Mouse (Mus musculus): Measurements from ENCODE around the gene Zfp946. TPM values are rescaled to one million over a fixed set of nuclear protein-coding genes. Genes with fewer than 3 reads are reported as not detected.

The Zfp946 gene
- total RNA-seq (2017): 10.2 and 11.7 TPM in 2 replicates

DNA sequence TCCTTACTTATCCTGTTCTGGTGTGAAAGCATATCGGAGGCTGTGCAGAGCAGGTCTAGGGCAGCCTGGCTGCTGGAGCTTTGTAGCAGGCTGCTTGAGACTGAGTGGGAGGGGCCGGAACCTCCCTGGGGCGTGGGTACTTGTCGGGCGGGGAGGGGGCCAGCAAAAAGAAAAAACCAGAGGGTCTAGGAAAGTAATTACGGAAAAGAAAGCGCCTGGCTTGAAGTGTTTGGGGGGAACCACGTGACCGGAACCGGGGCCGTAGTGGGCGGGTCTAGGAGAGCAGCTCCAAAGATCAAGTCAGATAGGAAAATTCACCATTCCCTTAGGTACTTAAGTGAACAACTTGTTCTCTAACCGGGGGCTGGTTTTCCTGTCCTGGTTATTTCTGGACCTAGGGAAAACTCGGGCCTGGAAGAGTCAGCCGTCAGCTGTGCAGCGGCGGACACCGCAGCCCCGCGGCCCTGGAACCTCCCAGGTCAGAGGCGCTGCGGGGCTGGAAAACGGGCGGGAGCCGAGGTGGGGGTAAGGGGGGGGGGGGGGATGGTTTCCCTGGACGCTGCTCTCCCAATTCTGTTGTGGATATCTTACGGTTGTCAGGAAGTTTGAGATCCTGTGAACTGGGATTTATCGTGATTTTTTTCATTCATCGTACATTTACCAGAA, at the start of gene Zfp946:
Zfp946 (plus strand) TSS at position 271 of the 666 bp plus-strand sequence.
- ATAC-seq (replicated peaks in 1 of 2; ENCODE audit: insufficient read depth in 1 of 2, low FRiP score in 2 of 2, low TSS enrichment in 1 of 2, low read depth in 1 of 2, poor library complexity in 2 of 2, severe bottlenecking in 2 of 2): peak; percentile 88 to 91

DNA sequence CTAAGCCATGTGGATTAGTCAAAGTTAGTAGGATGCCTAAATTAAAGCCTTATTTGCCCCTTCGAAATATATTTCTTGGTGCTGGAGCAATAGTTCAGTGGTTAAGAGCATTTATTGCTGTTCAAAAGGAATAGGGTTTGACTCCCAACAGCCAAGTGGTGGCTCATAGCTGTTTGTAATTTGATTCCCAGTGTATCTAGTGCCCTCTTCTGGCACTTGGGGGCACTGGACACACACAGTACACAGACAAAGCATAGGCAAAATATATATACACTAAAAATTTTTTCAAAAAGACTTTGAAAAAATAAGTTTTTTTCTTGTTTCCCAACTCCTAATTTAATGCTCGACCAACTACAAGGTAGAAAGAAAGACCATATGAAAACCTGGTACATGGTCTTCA, 13.3 kb upstream of the Zfp946 start:
- ATAC-seq (replicated peaks in 1 of 2; ENCODE audit: insufficient read depth in 1 of 2, low FRiP score in 2 of 2, low TSS enrichment in 1 of 2, low read depth in 1 of 2, poor library complexity in 2 of 2, severe bottlenecking in 2 of 2): peak; percentile 98 to 99

DNA sequence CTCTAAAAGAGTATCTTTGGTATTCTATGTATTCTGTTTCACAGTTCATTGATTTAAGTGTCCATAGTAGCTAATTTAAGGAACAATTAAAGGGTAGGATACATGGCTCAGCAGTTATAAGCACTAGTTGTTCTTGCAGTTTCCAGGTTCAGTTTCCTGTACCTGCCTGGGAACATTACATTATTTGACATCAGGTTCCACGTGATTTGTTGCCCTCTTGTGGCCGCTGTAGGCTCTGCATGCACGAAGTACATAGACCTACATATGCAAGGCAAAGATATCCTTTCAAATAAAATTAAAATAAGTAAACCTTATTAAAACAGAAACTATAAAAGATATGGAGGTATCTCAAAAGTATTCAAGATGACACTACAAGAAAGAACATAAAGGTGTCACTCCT, 6.5 kb upstream of the Zfp946 start:
- ATAC-seq (replicated peaks in 1 of 2; ENCODE audit: insufficient read depth in 1 of 2, low FRiP score in 2 of 2, low TSS enrichment in 1 of 2, low read depth in 1 of 2, poor library complexity in 2 of 2, severe bottlenecking in 2 of 2): peak; percentile 95 to 96

DNA sequence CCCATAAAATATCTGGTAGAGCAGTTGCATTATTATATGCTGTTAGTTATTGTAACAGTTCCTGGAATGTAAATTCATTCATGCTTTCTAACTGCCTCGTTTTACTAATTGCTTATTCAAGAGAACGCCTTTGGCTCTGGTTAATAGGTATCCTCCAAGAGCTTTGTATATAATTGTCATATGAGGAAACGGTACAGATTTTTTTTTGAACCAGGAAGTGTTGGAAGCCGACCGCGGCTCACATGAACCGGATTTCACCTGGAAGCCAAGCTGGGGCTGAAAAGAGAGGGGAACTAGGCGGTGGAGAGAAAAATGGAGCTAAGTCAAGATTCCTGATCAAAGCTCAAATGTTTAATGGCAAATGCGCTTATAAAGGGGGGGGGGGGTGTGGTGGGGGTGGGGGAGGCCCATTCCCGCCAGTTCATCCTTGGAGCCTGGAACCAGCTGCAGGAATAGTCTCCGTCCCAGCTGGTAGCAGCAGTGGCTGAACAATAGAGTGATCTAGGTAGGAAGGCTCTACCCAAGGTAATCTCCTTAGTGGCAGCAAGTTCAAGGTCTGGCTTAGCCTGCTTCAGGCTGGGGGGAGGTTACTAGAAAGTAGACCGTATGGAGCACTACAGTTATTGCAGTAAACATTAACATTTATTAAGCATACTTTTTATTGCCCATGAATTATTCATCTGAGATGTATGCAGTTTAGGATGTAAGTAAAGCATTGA, 773 bp downstream of the Zfp946 start:
- ATAC-seq (replicated peaks in 1 of 2; ENCODE audit: insufficient read depth in 1 of 2, low FRiP score in 2 of 2, low TSS enrichment in 1 of 2, low read depth in 1 of 2, poor library complexity in 2 of 2, severe bottlenecking in 2 of 2): 0 out of 4 replicates have a peak, but pooled peaks of 1 of the 2 experiments have one; percentile 49

DNA sequence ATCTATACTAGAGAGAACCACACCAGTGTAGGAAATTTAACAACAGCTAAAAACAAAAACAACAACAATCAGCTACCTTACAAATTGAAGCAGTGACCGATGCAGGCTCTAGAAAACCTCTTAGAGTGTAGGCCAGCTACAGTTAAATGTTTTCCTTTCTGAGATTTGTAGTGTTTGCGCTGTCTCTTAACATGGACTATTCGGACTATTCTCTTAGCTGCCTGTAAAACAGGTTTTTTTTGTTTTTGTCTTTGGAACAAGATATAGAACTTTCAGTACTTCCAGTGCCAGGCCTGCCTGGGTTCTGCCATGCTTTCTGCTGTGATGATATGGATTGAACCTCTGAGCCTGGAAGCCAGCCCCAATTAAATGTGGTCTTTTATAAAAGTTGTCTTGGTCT, 23.7 kb downstream of the Zfp946 start:
- ATAC-seq (replicated peaks in 1 of 2; ENCODE audit: insufficient read depth in 1 of 2, low FRiP score in 2 of 2, low TSS enrichment in 1 of 2, low read depth in 1 of 2, poor library complexity in 2 of 2, severe bottlenecking in 2 of 2): no peak

DNA sequence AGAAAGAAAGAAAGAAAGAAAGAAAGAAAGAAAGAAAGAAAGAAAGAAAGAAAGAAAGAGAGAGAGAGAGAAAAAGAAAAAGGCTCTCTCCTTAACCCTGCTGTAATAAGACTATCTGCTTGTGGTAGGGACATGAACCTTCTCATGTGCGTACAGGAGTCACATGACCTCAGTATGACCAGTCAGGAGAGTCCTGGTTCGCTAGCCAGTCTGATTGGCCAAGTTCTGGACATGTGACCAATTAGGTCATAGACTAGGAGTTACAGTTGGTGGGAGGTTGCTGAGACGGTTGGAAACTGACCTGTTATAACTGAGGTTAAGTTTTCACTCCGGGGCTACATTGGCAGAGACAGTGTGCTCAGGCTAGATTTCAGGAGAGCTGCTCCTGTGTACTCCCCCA, 73.1 kb downstream of the Zfp946 start:
- no peak for ATAC-seq (replicated peaks in 1 of 2; ENCODE audit: insufficient read depth in 1 of 2, low FRiP score in 2 of 2, low TSS enrichment in 1 of 2, low read depth in 1 of 2, poor library complexity in 2 of 2, severe bottlenecking in 2 of 2)

Other genes starting within 250 kb of the Zfp946 start
- 10.1 and 12.5 TPM in 2 replicates for gene Zfp994, start 198.6 kb upstream of the Zfp946 start, total RNA-seq (2017)
- gene CT030661.1, start 109.4 kb upstream of the Zfp946 start, total RNA-seq (2017): 25.8 and 28.5 TPM in 2 replicates
- gene Zfp944, start 62.8 kb upstream of the Zfp946 start, total RNA-seq (2017): 13.9 and 15.2 TPM in 2 replicates
- 22.4 and 29.1 TPM in 2 replicates for gene Zfp758, start 62.8 kb upstream of the Zfp946 start, total RNA-seq (2017)
- gene Vmn2r111, start 149.3 kb downstream of the Zfp946 start, total RNA-seq (2017): not detected in 2 replicates
- not detected in 2 replicates for gene Vmn2r112, start 176.7 kb downstream of the Zfp946 start, total RNA-seq (2017)